Mouse (Mus musculus): ENCODE results near the gene Tor2a.

Tor2a gene

DNA sequence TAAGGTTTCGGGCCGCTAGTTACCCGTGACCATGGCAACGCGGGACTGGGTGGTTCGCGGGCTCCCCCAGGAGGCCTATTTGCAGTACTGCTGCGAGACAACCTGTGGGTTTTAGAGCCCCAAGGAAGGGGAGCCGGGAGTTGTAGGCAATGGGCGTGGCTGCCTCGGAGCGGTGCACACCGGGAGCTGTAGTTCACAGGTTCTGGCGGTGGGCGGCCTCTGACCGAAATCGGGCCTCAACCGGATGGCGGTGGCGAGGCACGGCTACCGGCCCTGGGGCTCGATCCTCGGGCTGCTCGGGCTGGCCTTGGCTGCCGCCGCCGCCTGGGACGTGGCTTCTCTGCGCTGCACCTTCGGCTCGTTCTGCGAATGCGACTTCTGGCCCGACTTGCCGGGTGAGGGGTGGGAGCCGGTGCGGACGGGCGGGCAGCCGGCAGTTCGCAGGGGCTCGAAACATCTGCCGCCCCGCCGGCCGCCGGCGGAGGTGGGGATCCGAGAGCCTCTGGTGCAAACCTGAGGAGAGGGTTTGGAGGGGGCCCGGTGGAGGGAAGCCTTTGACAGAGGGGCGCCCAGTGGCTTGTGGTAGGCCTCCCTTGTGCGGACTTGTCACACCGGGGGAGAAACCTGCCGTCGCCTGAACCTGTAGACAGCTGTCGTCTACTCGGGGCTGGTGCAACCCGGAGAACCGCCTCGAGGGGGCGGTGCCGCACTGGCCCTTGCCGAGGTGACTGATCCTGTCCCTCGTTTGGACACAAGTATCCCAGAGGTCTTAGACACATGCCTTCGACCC, at the start of gene Tor2a:
Gene Tor2a, plus strand, starts transcription at position 179 of the 790 bp plus-strand sequence.
- in situ Hi-C loops (cut with MboI; ENCODE audit: low pct_unique_long_range_greater_than_20kb in 1 of 2, low sequenced_read_pairs in 2 of 2, unreplicated experiment in 1 of 2), result loop anchor here (5.0 kb wide), 1 partner anchor 45 kb away; the partner anchor contains the start of gene Cdk9 (in 2 of the 2)

DNA sequence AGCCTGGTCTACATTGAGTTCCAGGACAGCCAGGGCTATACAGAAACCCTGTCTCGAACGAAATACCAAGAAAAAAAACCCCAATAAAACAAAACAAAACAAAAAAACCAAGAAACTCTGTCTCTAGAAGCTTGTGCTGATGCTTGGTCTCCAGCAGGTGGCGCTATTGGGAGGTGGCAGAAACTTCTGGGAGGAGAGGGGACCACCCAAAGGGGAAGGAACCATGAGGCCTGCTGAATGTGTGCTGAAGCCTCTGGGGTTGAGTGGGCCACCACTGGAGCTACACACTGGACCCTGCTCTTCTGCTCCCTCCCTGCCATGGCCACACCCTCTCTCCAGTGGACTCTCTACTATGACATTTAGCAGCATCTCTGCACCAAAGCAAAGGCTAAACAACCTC, 48.4 kb upstream of the Tor2a start:
- in situ Hi-C loops (cut with MboI; ENCODE audit: low pct_unique_long_range_greater_than_20kb in 1 of 2, low sequenced_read_pairs in 2 of 2, unreplicated experiment in 1 of 2), result no loop called here

DNA sequence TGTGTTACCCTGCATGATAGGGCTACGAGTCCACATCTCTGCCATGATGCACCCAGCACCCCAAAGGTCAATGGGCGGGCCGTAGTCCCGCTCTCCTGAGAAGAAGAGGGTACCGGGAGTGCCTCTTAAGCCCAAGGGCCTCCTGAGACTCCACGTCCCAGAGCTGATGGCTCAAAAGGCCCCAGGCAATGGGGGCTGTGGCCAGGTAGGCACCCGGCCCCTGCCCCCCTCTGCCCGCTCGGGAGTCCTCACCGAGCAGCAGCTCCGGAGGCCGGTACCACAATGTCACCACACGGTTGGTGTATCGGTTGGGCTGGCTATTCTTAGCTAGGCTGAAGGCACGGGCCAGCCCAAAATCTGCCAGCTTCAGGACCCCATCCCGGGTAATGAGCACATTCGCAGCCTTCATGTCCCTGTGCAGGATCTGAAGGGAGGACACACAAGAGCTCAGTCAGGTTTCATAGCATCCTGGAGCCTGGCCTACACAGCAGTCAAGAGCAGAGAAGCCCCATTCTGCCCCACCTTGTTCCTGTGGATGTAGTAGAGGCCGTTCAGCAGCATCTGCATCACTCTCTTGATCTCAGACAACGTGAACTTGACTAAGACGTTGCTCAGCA, 47.4 kb upstream of the Tor2a start:
- in situ Hi-C loops (cut with MboI; ENCODE audit: low pct_unique_long_range_greater_than_20kb in 1 of 2, low sequenced_read_pairs in 2 of 2, unreplicated experiment in 1 of 2), result loop anchor here (5.0 kb wide), 1 partner anchor 48 kb away; the partner anchor contains the start of gene Tor2a (in 2 of the 2)

DNA sequence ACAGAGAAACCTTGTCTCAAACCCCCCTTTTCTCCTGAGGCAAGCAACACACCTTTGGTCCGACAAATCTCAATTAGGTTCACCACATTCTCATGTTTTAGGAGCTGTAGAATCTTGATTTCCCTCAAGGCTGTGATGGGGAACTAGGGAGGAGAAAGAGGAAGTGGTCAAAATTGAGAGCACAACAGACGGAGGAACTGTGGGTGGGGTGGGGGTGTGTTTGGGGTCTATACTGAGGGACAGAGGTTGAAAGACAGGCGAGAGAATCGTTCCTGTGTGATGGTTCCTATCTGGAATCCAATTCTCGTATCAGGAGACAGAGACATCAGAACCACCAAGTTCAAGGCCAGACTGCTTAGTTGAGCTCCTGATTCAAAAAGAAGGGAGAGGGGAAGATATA, 46.6 kb upstream of the Tor2a start:
- in situ Hi-C loops (cut with MboI; ENCODE audit: low pct_unique_long_range_greater_than_20kb in 1 of 2, low sequenced_read_pairs in 2 of 2, unreplicated experiment in 1 of 2), result loop anchor here (5.0 kb wide), 1 partner anchor 47 kb away; the partner anchor contains the start of gene Tor2a (in 2 of the 2)

DNA sequence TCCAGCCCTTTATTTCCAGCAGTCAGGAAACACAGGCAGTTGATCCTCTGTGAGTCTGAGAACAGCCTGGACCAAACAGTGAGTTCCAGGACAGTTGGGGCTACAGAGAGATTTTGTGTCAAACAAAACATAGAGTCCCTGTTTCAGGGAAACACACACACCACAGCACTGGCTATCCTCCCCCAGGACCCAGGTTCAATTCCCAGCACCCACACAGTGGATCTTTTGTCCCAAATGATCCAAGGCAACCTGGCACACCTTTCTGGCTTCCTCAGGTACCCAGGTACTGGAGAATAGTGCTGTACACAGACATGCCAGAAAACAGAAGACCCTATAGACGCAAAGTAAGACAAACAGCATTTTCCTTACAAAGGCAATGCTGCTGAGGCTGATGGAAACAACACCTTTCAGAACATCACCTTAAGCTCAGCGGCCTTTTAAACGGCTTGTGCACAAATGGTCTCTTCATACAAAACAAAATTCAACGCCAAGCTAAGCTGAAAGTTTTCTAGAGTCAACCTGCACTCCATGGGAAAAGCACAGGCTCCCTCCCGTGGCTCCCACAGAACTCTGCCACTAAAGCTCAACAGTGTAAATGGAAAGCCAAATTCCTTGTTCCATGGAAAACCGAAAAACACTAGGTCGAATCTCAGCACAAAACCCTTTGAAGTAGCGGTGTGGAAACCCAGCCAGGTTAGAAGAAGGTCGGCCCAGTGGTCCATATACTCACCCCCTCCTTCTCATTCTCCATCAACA, 45.6 kb upstream of the Tor2a start:
- in situ Hi-C loops (cut with MboI; ENCODE audit: low pct_unique_long_range_greater_than_20kb in 1 of 2, low sequenced_read_pairs in 2 of 2, unreplicated experiment in 1 of 2), result loop anchor here (5.0 kb wide), 1 partner anchor 46 kb away; the partner anchor contains the start of gene Tor2a (in 2 of the 2)

DNA sequence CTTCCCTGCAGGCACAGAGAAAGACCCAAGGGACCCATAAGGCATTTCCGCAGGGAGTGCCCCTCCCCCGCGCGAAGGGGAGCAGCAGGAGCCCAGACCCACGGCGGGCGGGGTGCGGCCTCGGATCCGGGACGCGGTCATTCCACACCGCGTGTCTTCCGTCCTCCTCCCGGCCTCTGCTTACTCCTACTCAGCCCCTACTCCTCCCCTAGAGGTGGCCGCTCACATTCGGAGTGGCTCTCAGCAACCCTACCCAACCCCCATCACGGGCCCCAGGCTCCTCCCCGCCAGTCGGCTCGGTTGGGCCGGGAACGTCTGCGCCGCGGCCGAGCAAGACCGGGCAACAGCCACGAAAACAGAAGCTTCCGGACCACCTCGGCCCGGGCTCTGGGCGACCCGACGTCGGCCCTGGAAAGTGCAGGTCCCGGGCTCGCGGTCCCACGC, 44.9 kb upstream of the Tor2a start:
- in situ Hi-C loops (cut with MboI; ENCODE audit: low pct_unique_long_range_greater_than_20kb in 1 of 2, low sequenced_read_pairs in 2 of 2, unreplicated experiment in 1 of 2), result loop anchor here (5.0 kb wide), 1 partner anchor 45 kb away; the partner anchor contains the start of gene Tor2a (in 2 of the 2)

DNA sequence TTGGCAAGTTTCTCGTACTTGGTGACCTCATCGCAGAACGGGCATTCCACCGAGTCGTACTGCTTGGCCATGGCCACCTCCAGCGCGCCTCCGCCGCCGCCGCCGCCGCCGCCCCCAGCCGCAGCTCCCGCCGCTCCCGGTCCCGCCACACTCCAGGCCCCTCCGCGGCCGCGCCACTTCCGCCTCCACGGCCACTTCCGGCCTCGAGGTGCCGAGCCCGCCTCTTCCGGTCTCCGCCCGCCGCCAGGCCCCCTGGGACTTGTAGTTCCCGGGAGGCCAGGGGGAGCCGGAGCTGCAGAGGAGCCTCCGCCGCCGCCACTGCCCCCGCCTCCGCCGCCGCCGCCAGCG, 44.5 kb upstream of the Tor2a start:
- in situ Hi-C loops (cut with MboI; ENCODE audit: low pct_unique_long_range_greater_than_20kb in 1 of 2, low sequenced_read_pairs in 2 of 2, unreplicated experiment in 1 of 2), result loop anchor here (5.0 kb wide), 1 partner anchor 45 kb away; the partner anchor contains the start of gene Tor2a (in 2 of the 2)

DNA sequence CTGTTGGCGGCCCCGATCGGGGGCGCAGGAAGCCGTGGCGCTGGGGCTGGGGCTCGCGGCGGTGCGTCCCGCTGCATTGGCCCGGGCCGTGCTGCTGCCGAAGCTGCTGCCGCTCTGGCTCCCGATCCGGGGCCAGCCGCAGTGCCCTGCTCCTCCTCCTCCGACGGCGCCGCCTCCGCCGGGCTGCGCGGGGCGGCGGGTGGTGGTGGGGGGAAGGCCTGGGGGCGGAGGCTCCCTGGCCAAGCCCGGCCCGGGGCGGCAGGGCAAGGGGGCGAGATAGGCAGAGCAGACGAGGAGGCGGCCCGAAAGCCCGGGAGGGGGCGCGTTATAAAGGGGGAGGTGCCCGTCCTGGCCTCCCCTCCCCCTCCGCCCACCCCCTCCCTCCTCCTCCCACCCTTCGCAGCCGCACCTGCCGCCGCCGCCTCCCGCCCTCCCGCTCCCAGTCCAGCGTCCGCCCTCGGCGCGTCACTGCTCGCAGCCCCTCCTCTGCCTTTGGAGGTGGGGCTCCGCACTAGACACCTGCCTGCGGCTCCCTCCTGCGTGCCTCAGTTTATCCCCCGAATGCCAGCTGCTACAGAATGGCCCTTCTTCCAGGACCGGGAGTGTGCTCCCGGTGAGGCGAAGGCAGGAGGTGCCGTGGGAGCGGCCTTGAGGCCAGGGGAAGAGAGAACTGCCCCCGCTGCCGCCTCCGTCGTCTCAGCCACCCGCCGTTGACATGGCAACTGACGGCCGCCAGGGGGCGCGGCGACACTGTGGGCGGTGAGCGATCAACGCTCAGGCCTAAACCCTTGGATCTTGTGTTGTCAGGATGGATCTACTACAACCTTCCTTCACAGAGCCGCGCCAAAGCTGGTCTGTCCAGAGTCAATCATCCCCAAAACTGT, 43.9 kb upstream of the Tor2a start, which contains the start of gene Cdk9:
Gene Cdk9, minus strand, starts transcription at position 143 of the 884 bp plus-strand sequence.
- in situ Hi-C loops (cut with MboI; ENCODE audit: low pct_unique_long_range_greater_than_20kb in 1 of 2, low sequenced_read_pairs in 2 of 2, unreplicated experiment in 1 of 2), result loop anchor here (5.0 kb wide), 1 partner anchor 44 kb away; the partner anchor contains the start of gene Tor2a (in 2 of the 2)

DNA sequence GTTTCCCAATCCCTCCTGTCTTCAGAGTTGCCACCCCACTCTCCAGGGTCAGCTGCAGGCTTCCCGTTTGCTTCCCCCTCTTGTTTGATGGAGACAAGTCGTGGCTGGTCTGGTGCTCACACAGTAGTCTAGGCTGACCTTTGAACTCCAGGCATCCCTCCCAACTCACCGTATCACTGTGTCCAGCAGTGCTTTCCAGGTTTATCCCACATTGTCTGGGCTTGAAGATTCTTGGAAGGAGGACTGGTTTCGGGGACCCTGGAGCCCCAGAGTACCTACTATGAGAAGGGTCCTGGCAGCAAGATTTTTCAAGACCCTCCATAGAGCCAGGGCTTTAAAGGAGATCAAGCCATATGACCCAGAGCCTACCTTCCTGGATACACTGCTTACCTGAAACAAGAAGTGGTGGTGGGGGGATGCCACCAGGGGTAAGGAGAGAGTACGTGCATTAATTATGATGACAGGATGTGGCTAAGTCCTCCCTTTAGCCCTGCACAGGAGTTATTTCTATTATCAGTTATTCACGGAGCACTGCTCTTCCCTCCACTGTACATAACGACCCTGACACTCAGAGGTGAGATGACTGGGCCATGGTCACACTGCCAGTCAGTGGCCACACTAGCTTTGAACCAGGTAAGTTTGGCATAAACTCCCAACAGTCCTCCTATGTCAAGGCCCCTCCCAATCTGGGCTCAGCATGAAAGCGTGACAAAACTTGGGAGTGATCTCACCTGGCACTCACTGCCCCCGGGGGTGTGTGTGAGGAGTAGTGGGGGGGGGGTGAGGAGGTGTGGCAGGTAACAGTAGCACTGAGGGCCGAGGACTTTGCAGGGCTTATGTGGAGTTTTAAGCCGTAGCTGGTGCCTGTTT, 42.7 kb upstream of the Tor2a start:
- in situ Hi-C loops (cut with MboI; ENCODE audit: low pct_unique_long_range_greater_than_20kb in 1 of 2, low sequenced_read_pairs in 2 of 2, unreplicated experiment in 1 of 2), result loop anchor here (5.0 kb wide), 1 partner anchor 43 kb away; the partner anchor contains the start of gene Tor2a (in 2 of the 2)

DNA sequence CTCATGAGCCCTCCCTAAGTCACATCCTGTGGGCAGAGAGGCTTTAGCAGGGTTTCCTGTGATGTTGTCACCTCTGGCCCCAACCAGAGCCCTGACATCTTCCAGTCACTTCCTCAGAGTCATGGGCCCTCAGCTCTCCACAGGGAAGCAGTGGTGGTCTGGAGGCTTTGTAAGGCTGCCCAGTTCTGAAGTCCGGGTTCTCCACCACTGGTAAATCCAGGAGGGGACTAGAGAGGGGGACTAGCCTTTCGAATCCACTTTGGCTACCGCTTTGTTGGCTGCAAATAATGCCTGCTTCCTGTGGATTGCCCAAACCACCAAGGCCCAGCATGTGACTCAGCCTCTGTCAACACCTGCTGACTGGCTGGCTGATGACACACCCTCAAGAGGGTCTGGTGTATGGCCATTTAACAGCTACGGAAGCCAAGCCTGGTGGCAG, 42.0 kb upstream of the Tor2a start:
- in situ Hi-C loops (cut with MboI; ENCODE audit: low pct_unique_long_range_greater_than_20kb in 1 of 2, low sequenced_read_pairs in 2 of 2, unreplicated experiment in 1 of 2), result loop anchor here (5.0 kb wide), 1 partner anchor 42 kb away; the partner anchor contains the start of gene Tor2a (in 2 of the 2)

DNA sequence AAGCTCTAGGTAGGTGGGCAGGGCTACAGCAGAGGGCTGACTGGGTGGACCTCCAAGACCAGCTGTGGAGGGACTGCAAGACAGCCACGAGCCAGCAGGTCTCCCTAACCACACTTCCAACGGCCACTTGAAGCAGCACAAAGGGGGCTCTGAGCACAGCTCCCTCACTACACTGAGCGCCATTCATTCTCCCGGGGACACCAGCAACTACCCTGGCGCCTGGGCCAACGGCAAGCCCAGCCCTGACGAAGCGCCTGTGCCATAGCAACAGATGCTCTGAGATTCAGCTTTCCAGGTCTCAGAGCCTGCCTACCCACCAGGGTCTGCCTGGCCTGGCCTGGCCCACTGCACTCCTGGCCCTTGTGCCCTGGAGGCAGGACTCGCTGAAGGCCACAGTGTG, 38.3 kb upstream of the Tor2a start:
- in situ Hi-C loops (cut with MboI; ENCODE audit: low pct_unique_long_range_greater_than_20kb in 1 of 2, low sequenced_read_pairs in 2 of 2, unreplicated experiment in 1 of 2), result no loop called here

DNA sequence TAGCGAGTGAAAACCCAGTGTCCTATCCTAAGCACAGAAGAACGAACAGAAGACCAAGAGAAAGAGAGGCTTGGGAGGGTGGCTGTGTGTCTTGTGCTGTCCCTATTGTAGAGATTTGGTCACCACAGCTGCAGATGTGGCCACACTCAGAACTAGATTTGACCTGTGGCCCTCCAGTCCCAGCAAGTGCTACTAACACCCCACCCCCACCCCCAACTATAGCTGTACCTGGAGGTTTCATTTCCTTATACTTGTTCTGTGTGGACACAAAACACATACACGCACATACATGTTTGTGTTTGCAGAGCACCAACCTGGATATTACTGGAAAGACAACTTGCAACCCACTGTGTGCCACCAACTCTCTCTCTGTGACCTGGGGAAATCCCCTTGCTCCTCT, 37.0 kb upstream of the Tor2a start:
- in situ Hi-C loops (cut with MboI; ENCODE audit: low pct_unique_long_range_greater_than_20kb in 1 of 2, low sequenced_read_pairs in 2 of 2, unreplicated experiment in 1 of 2), result no loop called here

DNA sequence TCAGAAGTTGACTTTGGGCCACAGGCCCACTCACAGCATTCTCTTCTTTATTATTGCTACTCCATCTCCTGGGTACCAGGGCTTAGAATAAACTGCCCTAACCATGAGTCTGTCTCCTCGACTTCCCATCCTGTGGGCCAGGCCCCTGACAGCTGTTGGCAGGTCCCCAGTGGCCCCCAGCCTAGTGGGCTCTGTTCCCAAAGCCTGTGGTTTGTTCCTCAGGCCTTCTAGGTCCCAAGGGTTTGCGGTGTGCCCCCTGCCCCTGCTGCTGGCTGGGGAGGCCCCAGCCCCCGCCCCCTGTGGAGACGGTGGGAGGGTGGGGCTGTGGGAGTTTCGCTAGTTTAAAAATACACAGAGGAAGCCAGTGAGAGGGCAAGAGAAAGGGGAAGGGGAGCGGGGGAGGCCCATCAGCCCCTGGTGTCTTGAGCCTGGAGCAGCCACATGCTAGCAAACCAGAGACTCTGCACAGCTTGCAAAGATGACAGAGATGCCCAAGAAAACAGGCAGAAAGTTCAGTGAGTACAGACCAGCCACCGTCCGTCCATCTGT, 36.3 kb upstream of the Tor2a start, which contains the start of gene Sh2d3c:
Gene Sh2d3c, plus strand, starts transcription at position 375 of the 549 bp plus-strand sequence.
- in situ Hi-C loops (cut with MboI; ENCODE audit: low pct_unique_long_range_greater_than_20kb in 1 of 2, low sequenced_read_pairs in 2 of 2, unreplicated experiment in 1 of 2), result no loop called here

DNA sequence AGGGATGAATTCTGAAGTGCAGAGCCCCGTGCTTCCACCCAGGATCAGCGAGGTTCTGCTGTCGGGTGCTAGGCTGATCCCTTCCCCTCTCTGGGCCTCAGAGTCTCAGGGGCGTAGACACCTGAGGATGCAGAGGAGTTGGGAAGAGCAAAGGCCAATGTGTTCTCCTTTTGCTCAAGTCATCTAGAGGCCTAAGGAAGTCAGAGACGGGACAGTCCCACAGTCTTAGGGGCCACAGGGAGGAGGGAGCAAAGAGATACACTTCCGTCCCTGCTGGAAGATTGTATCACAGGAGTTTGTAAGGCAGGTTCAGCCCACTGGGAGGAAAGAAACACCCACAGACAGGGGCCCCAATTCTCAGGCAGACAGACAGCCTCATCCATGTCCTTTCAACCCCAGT, 35.0 kb upstream of the Tor2a start:
- in situ Hi-C loops (cut with MboI; ENCODE audit: low pct_unique_long_range_greater_than_20kb in 1 of 2, low sequenced_read_pairs in 2 of 2, unreplicated experiment in 1 of 2), result no loop called here

DNA sequence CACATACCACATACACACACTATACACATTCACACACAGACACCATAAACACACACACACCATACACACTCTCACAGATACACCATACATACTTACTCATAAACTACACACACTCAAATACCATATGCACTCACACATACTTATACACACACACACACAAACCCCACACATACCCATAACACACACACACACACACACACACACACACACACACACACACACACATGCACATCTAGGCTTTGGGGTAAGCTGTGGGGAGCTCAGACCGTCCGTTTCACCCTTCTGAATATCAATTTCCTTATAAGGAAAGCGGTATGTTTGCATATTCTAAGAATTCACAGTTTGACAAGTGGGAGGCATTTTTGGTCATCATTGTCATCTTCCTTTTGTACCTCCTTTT, 34.5 kb upstream of the Tor2a start:
- in situ Hi-C loops (cut with MboI; ENCODE audit: low pct_unique_long_range_greater_than_20kb in 1 of 2, low sequenced_read_pairs in 2 of 2, unreplicated experiment in 1 of 2), result no loop called here

DNA sequence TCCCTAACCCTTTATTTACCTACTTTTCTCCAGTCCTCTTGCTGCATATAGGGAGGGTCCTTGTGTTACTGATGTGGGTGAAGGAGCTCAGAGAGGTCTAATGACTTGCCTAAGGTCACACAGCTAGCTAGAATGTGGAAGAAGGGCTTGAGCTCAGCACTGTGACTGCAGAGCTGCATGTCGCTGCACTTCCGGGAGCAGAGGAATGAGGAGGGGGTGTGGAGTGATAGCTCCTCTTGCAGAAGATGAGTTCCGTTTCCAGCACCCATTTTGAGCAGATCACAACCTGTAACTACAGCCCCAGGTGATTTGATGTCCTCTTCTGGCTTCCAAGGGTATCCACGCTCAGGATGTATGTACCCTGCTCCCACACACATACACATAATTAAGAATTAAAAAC, 32.9 kb upstream of the Tor2a start:
- in situ Hi-C loops (cut with MboI; ENCODE audit: low pct_unique_long_range_greater_than_20kb in 1 of 2, low sequenced_read_pairs in 2 of 2, unreplicated experiment in 1 of 2), result no loop called here
